Mouse (Mus musculus) regulatory T cell (primary cell): ENCODE data around the gene 2810021J22Rik.
"Not testable (repeated sequence)": the region's sequence is repeated elsewhere in the genome, so short reads cannot be mapped to it uniquely, and the experiment has no call there.

ENCODE experiments used
- in situ Hi-C: fragments of 300-600 bp; cut with MboI, MseI; formaldehyde crosslinking; loops from one replicate; pipeline ENCODE4 v1.15.1; 2025; ENCODE audit warnings: high pct_unique_total_duplicates

The 2810021J22Rik gene

GRCm38 (mm10) chr11:58867039-58867953, at the start of gene 2810021J22Rik:
Gene 2810021J22Rik, plus strand, starts transcription at chr11:58867216.
- in situ Hi-C loops = no loop called here

GRCm38 (mm10) chr11:58828937-58829336, 38.1 kb upstream of the 2810021J22Rik start, which contains the start of gene Olfr312:
Gene Olfr312, plus strand, starts transcription at chr11:58829237.
- in situ Hi-C loops = not testable (repeated sequence)

GRCm38 (mm10) chr11:58829764-58830163, 37.3 kb upstream of the 2810021J22Rik start:
- in situ Hi-C loops = no loop called here

GRCm38 (mm10) chr11:58832541-58832940, 34.5 kb upstream of the 2810021J22Rik start:
- in situ Hi-C loops = not testable (repeated sequence)

- in situ Hi-C loops = not testable (repeated sequence)
These were observed 28.1 kb upstream of the 2810021J22Rik start, which contains the start of gene Olfr311 for GRCm38 (mm10) chr11:58838951-58839350. Gene Olfr311, plus strand, starts transcription at chr11:58839251.

- in situ Hi-C loops = loop anchor here (10.0 kb wide), 1 partner anchor 1322 kb away; no protein-coding TSS in a partner anchor
These were observed 20.0 kb upstream of the 2810021J22Rik start, which contains the start of gene Gm12258 for GRCm38 (mm10) chr11:58846919-58847461. Gene Gm12258, plus strand, starts transcription at chr11:58847158.

- in situ Hi-C loops = loop anchor here (10.0 kb wide), 1 partner anchor 1323 kb away; no protein-coding TSS in a partner anchor
These were observed 19.4 kb upstream of the 2810021J22Rik start for GRCm38 (mm10) chr11:58847636-58848035.

GRCm38 (mm10) chr11:58849731-58850130, 17.3 kb upstream of the 2810021J22Rik start:
- in situ Hi-C loops = loop anchor here (10.0 kb wide), 1 partner anchor 1325 kb away; no protein-coding TSS in a partner anchor

GRCm38 (mm10) chr11:58860744-58861143, 6.3 kb upstream of the 2810021J22Rik start:
- in situ Hi-C loops = no loop called here

GRCm38 (mm10) chr11:58867954-58868330, 926 bp downstream of the 2810021J22Rik start:
- in situ Hi-C loops = no loop called here

- in situ Hi-C loops = no loop called here
These were observed 3.9 kb downstream of the 2810021J22Rik start for GRCm38 (mm10) chr11:58870961-58871360.

GRCm38 (mm10) chr11:58883756-58884155, 16.7 kb downstream of the 2810021J22Rik start:
- in situ Hi-C loops = no loop called here

- in situ Hi-C loops = no loop called here
These were observed 23.5 kb downstream of the 2810021J22Rik start for GRCm38 (mm10) chr11:58890511-58890910.

- in situ Hi-C loops = no loop called here
These were observed 27.4 kb downstream of the 2810021J22Rik start for GRCm38 (mm10) chr11:58894456-58894855.

- in situ Hi-C loops = no loop called here
These were observed 30.5 kb downstream of the 2810021J22Rik start for GRCm38 (mm10) chr11:58897485-58897884.

- in situ Hi-C loops = loop anchor here (10.0 kb wide), 1 partner anchor 1874 kb away; the partner anchor contains the start of genes Smcr8 and Top3a
These were observed 34.1 kb downstream of the 2810021J22Rik start for GRCm38 (mm10) chr11:58901080-58901479.

- in situ Hi-C loops = loop anchor here (10.0 kb wide), 1 partner anchor 1871 kb away; the partner anchor contains the start of genes Smcr8 and Top3a
These were observed 36.7 kb downstream of the 2810021J22Rik start, which contains the start of gene Zfp39 for GRCm38 (mm10) chr11:58903511-58904409. Gene Zfp39, minus strand, starts transcription at chr11:58904225.

GRCm38 (mm10) chr11:58904410-58904718, 37.3 kb downstream of the 2810021J22Rik start:
- in situ Hi-C loops = loop anchor here (10.0 kb wide), 1 partner anchor 1870 kb away; the partner anchor contains the start of genes Smcr8 and Top3a

GRCm38 (mm10) chr11:58904838-58905237, 37.8 kb downstream of the 2810021J22Rik start:
- in situ Hi-C loops = loop anchor here (10.0 kb wide), 1 partner anchor 1870 kb away; the partner anchor contains the start of genes Smcr8 and Top3a

GRCm38 (mm10) chr11:58913776-58914175, 46.8 kb downstream of the 2810021J22Rik start:
- in situ Hi-C loops = no loop called here

GRCm38 (mm10) chr11:58914461-58915028, 47.5 kb downstream of the 2810021J22Rik start:
- in situ Hi-C loops = no loop called here
